Mouse (Mus musculus): ENCODE measurements at regions not wholly inside any gene's neighbourhood (a gene's known extent, or its start where the extent isn't known, plus 50 kb on each side); places are given as distances from the start of the nearest gene placed in this dataset.

GRCm38 (mm10) chrX:23136710-23137109 is 228.2 kb downstream of the Klhl13 start:
- DNase-seq: peak; percentile 41 to 56

- DNase-seq: no peak
Observed at GRCm38 (mm10) chrX:23095867-23096266, 269.0 kb downstream of the Klhl13 start.

GRCm38 (mm10) chrX:23092774-23093173 is 272.1 kb downstream of the Klhl13 start:
- no peak for DNase-seq

DNA sequence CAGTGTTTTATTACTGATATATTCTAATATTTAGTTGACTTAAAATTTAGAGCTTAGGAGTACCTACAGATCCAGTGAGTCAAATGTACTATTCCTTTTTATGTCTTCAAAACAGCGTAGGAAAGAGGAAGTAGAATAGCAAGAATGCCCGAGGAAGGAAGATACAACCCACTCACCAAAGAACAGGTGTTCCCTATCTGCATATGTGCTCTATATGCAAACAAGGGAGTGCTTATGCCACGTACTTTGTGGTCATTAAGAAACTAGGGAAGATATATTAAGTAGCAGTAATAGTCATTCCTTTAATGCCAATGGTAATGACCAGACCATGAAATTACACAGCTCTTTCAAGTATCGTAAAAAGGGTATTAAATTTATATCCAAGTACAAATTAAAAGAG is 298.4 kb downstream of the Klhl13 start:
- DNase-seq: no peak

- DNase-seq: peak; percentile 56 to 61
Observed at GRCm38 (mm10) chrX:23027622-23028021, 337.3 kb downstream of the Klhl13 start.

DNA sequence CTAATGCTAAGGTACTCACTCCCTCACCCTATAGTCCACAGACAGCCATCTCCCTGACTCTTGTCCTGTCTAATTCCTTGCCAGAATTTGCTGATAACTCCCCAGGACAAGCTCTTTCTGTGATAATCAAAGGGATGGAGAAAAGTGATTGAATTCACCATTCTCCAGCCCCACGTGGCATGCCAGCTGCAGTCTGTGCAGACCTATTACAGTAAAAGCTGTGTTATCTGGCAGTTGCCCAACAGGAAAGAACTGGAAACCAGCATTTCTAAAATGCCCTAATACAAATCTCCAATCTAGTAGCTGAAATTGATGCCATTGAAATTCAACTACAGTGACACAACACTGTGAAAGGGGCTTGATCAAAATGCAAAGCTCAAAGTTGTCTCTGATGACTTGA is 349.3 kb downstream of the Klhl13 start:
- DNase-seq: peak; percentile 25 to 33

GRCm38 (mm10) chrX:23015118-23015517 is 349.8 kb downstream of the Klhl13 start:
- no peak for DNase-seq

Measured in cerebellum, postnatal 10 days (tissue).